Mouse (Mus musculus): ENCODE measurements around the gene Tmem39a. TPM values are rescaled to one million over a fixed set of nuclear protein-coding genes. Genes with fewer than 3 reads are reported as not detected.

Tmem39a gene
- total RNA-seq, 2 experiments from 2014 or later, result 57.2 to 60.1 TPM

DNA sequence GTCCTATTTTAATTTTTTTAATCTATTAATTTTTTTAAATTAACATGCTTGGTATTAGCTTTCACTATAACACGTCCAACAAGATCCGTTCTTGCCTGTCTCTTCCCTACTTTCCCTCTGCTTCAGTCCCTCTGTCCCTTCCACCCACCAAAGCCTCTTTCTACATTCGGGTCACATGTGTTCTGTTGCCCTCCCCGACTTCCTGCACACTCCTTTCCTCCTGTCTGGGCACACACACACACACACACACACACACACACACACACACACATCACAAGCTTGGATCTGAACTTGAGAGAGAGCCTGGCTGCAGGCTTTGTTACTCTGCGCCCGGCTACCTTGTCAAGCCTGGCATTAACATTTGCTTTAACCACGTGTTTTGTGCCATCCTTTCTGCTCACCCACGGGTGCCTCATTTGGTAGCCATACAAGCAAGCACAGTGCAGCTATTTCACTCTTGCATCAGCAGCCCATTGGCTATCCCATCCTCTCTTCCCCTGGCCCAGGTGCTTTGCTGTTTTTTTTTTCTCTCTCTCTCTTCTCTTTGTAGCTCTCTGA, 77.4 kb downstream of the Tmem39a start:
- DNase-seq, result no peak

GRCm38 (mm10) chr16:38636682-38637081, 78.2 kb downstream of the Tmem39a start:
- DNase-seq, result no peak

DNA sequence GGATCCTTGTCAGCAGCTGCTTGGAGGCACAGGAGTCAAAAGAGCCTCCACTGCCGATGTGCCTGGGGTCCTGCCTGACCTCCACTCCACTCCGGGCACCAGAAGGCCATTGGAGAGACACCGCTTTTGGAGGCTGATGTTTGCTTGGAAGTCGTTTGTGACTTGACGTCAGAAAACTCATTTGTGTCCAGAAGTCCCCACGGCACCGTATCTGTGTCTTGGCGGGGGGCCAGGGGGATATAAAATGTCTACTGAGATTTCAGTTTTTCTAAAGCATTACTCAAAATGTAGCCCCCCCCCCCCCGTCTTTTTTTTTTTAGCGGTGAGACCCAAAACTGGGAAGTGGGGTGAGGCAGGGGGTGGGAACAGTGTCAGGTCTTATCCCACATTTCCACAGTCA, 78.6 kb downstream of the Tmem39a start:
- no peak for DNase-seq

Other genes with a start within 250 kb of the Tmem39a start
- gene Maats1, start 216.6 kb upstream of the Tmem39a start, total RNA-seq (2021), result under 1 TPM; 0.42 to 0.51 TPM
- 100 to 1,000 TPM; 385 to 411 TPM for gene Cox17, start 211.7 kb upstream of the Tmem39a start, total RNA-seq (2021)
- not detected for gene Gm21987, start 211.7 kb upstream of the Tmem39a start, total RNA-seq (2021)
- gene Popdc2, start 196.5 kb upstream of the Tmem39a start, total RNA-seq (2021), result 1 to 10 TPM; 4.6 to 8.5 TPM
- 10 to 100 TPM; 19.9 to 29.6 TPM for gene Pla1a, start 125.6 kb upstream of the Tmem39a start, total RNA-seq (2021)
- gene Adprh, start 106.0 kb upstream of the Tmem39a start, total RNA-seq (2021), result 10 to 100 TPM; 37.0 to 40.0 TPM
- gene Cd80, start 103.1 kb upstream of the Tmem39a start, total RNA-seq (2021), result under 1 TPM; 0.73 to 0.96 TPM
- gene Timmdc1, start 36.0 kb upstream of the Tmem39a start, total RNA-seq (2021), result 10 to 100 TPM; 43.5 to 52.7 TPM
- 10 to 100 TPM; 20.4 to 25.6 TPM for gene Poglut1, start 8.4 kb upstream of the Tmem39a start, total RNA-seq (2021)
- gene Arhgap31, start 154.6 kb downstream of the Tmem39a start, total RNA-seq (2021), result 10 to 100 TPM; 31.6 to 36.3 TPM
- gene B4galt4, start 183.6 kb downstream of the Tmem39a start, total RNA-seq (2021), result 10 to 100 TPM; 11.9 to 12.0 TPM
- 1 to 10 TPM; 4.9 to 5.7 TPM for gene Upk1b, start 241.6 kb downstream of the Tmem39a start, total RNA-seq (2021)

Data from adrenal gland, postnatal 10 days (tissue).